Mouse (Mus musculus) right cerebral cortex, postnatal 25 days (tissue): ENCODE data around the gene Vac14.
"Not testable (repeated sequence)": the region's sequence is repeated elsewhere in the genome, so short reads cannot be mapped to it uniquely, and the experiment has no call there.

Experiments used
- DNase-seq: peaks from one replicate; pipeline ENCODE4 v3.0.0; 2022

The Vac14 gene

DNA sequence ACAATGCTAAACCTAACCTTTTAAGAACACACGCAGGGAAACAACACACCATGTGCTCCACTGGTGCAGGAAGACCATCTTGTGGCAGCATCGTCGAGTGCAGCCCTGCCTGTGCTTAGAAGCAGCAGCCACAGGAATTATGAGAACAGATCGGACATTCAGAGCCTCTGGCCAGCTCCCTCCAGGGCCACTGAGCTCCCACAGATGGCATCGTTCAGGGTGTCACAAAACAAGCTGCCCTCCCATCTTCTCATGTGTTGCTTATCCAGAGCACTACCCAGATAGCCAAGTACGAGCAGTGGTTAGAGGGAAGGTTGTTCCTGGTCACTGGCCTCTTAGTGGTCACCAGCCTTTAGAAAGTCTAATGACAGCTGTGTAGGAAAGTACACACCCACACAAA, 30.9 kb downstream of the Vac14 start:
- no peak for DNase-seq

DNA sequence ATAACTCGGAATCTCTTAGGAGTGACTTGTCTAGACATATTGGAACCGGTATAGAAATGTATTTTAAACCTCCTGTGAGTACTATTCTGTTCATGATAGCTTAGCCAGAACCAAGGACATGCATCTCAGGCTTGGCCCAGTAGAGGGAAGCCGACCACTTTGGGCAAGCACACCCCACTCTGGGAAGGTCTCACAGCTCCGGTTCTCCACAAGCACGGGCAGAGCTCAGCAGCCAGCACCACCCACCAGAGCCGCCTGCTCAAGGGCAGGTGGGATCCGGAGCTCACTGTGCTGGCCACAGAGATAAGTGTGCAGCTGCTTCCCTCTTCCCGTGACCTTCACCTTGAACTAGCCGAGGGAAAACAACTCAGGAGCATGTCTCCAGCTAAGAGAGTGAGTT, 32.5 kb downstream of the Vac14 start:
- no peak for DNase-seq

DNA sequence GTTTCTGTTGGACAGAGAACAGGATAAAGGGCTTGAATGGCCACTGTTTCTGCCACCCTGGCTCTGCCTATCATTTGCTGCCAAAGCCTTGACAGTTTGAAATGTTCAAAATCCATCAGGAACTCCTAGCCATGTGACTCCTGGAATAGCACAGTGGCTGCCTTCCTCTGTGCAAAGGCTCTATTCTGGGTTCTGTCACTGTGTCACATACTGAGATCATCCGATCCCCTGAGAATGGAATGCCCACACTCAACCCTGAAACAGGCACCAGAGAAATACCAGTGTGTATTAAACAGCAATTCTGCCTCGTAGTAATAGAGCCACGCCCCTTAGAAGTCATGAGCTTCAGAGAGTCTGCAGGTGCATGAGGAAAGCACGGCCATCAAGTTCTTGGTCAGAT, 33.5 kb downstream of the Vac14 start:
- DNase-seq: no peak

DNA sequence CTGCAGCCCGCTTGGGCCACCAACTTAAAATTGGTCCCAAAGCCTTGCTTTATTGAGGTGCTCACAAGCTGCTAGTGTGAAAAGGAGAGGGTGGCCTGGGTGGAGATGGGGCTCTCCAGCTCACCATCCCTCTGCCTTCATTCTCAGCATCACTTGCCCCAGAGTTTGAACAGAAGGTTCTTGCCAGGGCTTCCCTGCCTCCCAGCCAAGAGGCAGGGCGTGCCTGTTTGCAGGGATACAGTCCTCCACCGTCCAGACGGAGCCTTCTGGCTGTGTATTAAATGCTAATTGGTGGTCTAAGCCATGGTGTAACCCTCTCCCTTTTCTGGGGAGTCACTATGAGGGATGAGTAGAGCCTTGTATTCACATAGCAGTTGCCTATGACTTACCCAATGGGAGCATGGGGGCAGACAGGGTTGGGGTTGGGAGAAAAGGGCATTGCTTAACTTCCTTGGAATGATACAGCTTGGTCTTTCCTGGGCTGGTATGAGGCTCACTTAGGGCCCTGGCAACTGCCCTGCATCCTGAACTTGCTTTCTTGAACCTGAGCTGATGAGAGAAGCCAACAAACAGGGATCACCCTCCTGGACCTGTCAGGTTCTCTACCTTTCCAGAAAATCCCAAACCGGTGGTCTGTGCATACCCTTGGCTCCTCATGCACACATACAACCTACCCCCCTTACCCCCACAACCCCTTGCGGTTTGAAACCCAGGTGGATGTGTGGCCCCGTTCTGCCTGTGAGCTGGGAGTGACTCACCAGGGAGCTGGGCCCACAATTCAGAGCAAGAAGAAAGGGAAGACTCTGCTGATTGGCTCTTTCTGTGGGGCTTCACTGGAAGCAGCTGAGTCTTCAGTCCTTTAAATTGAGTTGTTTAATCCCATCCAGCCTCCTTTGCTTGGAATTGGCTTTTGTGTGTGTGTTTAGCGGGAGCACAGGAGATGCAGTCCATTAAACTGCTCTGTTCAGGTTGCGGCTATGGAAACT, 36.0 kb downstream of the Vac14 start:
- no peak for DNase-seq

DNA sequence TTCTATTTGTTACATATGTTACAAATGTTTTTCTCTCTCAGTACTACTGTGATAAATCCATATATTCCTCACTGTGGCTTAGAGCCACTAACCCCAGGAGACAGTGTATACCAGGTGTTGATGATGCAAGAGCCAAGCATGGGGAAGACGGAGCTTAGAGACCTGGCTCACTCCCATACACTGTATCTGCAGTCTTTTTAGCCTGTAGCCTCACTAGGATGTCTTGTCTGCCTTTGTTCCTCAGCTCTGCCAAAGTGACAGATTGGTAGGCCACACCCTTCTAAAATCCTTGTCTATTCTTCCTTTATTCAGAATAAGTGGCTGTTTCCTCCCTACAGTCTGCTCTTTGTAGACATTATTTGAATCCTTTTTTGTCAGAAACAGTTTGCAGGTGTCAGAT, 37.4 kb downstream of the Vac14 start:
- no peak for DNase-seq

DNA sequence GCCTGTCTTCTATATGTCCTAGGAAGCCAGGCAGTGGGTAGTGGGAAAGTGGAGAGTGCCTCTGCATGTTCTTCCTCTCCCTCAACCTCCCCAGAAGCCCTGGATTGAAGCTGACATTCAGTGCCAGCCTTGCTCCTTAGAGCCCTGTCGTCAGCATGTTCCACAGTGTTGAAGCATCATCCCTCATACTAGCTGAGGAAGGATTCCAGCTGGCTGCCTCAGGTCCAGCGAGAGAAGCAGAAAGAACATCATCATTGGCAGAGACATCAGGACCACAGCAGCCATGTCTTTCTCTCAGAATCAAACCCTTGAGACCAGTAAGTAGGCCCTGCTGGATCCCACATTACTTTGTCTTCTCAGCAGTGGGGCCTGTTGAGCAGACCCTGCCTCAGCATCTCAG, 39.3 kb downstream of the Vac14 start:
- no peak for DNase-seq

DNA sequence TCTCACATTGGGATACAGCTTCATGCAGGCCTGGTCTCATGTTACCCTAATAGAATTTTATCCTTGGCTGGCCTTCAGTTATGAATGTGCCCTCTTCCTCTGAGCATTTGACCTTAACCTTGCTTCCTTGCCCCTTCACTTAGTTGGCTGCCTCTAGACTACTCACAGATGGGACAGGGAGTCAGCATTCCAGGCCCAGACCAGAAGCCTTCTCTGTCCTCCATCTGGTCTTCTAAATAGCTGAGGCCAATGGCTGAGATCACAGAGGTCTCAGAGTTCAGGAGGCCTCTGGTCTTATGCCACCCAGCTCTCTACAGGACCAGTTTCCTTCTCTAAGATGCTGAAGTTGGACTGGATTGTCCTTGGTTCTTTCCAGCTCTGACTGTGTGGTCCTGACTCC, 41.7 kb downstream of the Vac14 start:
- no peak for DNase-seq

DNA sequence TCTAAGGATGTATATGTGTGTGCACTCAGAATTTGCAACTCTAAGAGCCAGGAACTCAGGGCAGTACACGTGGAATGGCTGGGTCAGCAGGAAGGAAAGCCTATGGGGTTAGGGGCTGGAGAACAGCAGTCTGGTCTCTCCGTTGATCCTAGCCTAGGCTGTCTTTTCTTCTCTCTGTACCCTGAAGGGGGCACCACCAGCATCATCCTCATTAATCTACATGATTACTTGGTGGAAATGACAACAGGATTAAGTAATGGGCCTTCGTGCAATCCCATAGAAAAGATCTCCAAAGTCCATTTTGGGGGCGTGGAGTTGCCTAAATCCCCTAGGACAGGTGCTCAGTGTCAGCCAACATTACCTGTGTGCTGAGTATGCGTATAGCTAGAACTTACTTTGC, 44.2 kb downstream of the Vac14 start:
- DNase-seq: no peak

DNA sequence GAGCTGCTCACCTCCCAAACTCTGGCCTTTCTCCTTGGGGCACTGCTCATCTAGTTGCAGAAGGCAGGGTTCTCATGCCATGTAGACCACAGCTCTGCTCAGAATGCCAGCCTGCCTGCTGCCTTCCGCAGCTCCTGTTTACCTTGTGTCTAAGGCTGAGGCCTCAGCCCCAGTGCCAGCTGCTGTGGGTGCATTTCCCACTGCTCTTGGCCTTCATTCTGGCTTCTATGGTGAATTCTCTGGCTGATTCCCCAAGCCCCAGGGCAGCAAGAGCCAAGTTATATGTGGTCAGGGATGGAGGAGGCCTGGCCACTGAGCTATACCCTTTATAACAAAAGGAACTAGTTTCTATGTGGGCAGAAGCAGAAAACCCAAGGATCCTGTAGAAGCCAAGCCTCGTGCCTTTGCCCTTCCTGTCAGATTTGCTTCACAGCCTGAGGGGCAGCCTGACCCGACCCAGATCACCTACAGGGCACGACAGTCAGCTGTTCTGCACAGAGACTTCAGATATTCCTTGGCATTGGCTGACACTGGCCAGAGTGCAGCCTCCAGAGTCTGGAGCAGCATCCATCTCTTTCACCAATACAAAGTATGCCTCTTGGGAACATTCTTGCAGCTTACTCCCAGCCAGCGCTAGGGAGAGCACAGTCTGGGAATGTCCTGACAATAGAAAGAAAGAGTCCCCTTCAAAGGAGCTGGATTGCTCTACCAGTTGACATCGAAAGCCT, 44.8 kb downstream of the Vac14 start:
- DNase-seq: no peak

DNA sequence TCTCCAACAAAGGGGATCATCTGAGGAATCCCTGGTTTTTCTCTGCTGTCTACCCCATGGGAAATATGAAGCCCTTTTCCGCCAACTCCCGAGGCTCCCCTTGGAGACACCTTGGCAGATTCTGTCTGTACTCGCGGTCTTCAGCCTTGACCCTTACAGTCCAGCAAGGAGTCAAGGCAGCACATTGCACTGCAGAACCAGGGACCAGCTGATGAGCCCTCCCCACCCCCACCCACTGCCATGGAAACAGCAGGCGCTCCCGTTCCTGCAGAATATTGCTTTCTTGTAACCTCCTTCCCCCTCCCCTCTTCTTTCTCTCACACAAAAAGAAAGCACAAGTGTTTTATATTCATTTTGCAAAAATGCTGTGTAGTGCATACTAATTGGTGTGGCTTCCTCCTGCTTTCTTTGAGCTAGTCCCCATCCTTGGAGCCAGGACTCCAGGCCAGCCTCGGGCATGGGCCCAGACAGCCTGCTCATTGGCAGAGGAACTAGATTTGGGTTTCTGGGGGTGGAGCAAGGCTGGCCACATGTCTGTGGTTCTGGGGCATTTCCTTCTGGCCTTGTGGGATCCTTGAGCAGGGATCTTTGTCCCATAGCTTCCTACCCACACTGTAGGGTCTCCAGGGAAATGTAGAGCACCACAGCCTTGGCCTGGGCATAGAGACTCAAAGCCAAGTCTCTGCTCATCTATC, 46.0 kb downstream of the Vac14 start:
- peak; percentile 58 for DNase-seq

DNA sequence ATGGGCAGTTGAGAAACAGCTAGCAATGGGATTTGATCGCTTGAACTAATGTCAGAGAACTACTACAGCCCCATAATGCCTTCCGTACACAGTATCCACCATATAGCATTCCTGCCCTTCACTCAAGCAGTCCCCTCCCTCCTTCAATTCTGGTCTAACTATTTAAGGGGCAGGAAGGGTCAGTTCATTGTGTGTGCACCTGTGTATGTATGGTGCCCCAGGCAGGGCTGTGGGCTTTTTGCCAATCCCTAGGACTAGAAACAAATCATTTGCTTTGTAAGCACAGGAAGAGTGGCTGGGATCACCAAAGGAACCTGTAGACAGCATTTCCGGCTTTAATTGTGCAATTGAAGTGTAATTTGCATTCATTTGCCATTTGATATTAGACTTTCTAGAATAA, 46.6 kb downstream of the Vac14 start:
- no peak for DNase-seq

DNA sequence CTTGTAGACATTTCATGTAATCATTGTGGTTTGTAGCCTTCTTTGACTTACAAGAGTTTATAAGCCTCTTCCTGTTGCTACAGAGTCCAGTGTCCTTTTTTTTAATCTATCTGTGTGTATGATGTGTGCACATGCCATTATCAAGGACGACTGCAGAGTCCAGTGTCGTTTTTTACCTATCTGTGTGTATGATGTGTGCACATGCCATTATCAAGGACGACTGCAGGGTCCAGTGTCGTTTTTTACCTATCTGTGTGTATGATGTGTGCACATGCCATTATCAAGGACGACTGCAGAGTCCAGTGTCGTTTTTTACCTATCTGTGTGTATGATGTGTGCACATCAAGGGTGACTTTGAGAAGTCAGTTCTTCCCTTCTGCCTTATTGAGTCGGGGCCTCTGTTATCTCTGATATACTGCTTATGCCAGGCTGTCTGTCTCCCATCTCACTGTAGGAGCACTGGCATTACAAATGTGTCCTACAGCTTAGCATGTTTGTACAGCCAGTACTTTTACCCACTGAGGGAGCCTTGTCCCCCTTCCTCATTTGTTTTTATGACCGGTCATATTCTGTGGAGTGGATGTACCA, 49.3 kb downstream of the Vac14 start:
- DNase-seq: not testable (repeated sequence)

DNA sequence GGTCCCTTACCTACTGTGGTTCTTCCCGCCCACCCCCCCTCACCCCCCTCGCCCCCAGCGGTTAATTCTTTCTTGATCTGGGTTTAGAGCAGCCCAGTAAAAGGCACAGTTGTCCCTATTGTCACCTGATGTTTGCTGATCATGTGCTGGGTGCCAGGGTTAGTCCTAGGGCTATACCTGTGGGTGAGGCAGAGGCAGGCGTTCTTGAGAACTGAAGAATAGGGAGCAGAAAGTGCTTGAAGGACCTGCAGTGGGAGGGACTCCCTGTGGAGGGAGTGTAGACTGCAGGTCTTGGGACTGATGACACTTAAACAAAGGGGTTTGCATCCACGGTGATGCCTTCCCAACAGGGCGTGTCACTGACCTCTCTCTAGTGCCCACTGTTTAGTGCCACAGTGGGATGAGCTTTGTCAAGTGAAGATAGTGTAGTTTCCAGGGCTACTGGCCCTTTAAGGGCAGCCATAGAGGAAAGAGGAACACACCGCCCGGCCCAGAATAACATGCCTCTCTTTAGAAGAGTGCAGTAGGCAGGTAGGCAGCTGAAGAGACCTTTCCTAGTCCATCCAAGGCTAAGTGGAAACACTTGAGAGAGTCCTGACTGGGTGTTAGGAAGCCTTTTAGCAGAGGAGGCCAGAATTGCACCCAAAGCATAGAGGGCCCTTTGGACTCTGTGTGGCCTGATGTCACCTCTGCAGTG, 51.7 kb downstream of the Vac14 start:
- DNase-seq: no peak

DNA sequence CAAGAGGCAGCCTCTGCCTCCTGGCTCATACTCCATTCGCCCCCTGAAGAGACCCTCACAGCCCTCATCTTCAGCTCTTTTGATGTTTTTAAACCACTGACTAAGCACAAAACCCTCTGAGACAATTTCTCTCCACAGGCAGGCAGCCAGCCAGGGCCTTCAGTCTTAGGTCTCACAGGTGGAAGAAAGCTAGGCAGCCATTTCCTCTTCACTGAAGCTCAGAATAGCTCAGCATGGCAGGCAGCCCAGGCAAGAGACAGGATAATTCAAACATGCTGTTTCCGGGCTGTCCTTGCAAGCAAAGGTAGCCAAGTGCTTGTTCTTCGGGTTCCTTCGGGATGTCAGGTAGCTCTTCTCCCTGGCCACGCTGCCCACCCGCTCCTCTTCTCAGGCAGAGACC, 52.9 kb downstream of the Vac14 start:
- DNase-seq: peak; percentile 68

DNA sequence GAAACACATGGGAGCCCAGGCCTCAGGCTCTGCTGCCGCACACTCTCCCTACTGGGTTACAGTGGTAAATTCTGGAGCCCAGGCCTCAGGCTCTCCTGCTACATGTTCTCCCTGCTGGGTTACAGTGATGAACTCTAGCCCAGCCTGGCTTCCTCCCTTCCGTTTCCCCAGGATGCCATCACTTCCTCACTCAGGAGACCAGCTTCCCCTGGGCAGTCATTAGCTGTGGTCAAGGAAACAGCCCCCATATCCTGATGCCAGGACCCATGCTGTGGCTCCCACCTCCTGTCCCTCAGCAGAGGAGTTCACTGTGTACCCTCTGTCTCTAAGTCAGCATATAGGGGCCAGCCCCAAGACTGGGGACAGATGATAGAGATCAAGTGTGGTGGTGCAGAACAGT, 53.7 kb downstream of the Vac14 start:
- no peak for DNase-seq

DNA sequence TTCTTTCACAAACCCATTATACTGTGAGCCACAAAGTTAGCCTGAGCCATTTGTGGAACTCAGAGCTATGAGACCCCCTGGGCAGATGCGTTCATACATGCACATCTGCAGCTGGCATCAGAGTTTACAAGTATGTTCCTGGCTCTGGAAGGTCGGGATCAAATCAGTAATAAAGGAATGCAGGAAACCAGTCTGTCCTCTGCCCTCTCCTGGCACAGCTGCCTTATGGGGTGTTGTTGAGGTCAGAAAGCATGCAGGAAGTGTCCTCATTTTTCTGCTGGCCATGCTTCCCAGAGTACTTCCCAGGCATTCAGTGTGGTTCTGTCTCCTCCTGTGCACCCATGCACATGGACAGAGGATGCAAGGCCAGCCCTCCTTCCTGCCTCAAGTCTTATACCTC, 54.8 kb downstream of the Vac14 start:
- no peak for DNase-seq

DNA sequence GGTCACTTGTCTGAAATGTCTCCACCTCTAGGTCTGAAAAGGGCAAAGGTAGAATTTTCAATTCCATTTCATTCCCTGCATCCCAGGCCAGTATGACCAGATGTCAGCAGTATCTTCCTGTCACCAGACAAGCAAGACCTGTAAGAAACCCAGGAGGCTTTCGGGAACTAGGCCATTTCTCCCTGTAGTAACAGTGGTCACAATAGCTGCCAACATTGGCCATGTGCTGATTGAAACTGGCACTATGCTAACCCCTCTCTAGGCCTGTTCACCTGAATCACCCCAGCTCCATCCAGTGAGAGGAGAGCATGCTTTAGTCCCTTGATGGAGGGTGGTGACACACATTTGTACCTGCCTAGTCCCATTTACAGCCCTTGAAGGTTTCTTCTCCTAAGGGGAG, 56.2 kb downstream of the Vac14 start:
- no peak for DNase-seq

DNA sequence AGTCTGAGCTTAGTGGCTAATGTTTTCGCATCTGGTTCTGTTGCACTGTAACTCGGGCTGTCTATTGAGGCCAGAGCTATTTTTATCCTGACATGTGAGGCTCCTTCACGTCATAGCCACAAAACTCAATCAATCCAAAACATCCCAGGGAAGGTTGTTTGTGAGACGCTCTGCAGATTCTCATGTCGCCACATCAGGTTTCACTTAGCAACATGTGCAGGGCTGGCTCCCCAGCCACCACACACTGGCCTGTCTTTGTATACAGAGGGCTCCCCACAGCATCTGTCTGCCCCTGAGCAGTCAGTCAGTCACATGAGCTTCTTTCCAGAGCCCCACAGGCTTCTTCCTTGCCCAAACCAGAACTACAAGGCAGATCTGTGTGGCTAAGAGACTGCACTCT, 58.3 kb downstream of the Vac14 start:
- DNase-seq: no peak

DNA sequence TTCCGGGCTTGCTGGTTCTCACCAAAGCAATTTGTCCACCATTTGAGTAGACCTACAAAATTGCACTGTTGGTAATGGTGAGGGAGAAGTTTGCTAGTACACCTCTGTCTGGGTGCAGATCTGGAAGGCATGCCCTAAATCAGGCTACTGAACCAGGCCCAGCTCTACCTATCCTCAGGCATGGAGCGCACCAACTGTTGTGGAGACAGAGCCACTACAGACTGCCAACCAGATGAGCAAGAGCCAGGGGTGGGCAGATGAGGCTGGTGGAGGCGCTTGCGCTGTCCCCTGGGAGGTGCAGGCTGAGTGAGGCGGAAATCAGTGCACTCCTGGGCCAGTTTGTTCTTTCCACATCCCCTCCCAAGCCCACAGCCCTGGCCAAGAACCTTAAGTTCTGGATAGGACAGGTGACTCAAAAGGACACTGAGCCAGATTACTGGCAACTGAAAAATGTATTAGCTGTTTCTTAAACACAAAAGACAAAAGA, 58.8 kb downstream of the Vac14 start:
- no peak for DNase-seq

DNA sequence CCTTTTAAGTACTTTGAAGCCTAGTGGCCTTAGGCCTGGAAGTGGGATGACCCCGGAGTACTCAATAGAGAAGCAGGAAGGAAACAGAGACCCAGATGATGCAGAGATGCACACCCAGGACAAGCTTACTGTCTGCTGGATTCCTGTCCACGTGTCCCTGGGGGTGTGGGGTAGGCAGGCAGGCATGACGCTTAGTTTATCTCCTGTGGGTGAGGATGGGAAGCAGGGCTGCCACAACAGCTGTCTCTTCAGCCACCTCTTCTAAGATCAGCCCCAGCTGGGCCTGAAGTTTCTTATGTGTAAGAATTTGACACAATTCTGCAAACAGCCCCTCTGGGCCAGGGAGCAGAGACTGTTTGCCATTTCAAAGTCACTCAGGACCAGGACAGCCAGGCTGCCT, 60.6 kb downstream of the Vac14 start:
- no peak for DNase-seq

DNA sequence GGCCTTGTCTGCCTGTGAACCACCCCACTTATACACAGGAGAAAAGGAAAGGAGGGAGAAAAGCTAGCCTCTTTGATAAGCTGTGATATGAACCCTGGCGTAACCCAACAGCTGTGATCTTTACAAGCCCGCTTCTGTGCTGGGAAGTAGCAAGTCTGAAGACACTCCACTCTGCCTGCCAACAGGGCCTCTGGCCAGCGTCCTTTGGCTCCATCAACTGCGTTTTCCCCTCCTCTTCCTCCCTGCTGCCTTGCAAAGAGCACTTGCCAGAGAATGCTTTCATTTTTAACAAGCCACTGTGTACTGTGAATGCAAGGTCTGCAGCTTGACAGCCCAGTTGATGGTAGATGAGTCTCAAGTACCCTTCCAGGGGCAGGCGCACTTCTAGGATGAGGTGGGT, 69.3 kb downstream of the Vac14 start:
- DNase-seq: peak; percentile 52

DNA sequence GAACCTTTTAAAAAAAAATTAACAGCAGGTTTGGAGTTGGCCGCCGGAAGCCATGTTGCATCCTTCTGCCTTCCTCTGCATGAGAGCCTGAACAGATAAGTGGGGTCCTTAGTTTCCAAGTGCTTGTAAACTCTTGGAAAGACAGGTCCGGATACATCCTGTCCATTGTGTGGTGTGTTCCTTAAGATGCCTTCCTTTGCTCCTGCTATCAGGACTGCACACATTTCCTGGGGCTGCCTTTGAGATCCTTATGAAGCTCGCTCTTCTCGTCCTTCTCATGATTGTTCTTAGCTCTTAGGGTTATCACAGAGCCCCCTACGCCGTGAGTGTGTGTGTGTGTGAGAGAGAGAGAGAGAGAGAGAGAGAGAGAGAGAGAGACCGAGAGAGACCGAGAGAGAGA, 71.6 kb downstream of the Vac14 start:
- DNase-seq: no peak

DNA sequence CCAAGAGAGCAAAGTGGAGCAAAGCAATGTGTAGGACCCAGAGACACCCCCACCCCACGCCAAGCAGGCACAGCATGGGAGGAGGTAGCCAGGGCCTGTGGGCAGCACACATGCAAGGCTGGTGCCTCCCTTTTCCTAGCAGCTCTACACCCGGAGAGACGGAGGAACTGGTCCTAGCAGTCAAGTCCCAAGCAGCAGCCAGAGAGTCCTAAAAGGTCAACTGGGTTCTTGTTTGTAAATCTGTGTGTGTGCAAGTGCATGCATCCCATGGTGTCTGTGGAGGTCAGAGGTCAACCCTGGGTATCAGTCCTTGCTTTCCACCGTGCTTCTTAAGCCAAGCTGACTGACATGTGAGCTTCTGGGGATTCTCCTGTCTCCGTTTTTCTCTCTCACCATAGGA, 75.8 kb downstream of the Vac14 start:
- no peak for DNase-seq
